Mouse (Mus musculus): Measurements from ENCODE around the gene Pdzd8.

The Pdzd8 gene

DNA sequence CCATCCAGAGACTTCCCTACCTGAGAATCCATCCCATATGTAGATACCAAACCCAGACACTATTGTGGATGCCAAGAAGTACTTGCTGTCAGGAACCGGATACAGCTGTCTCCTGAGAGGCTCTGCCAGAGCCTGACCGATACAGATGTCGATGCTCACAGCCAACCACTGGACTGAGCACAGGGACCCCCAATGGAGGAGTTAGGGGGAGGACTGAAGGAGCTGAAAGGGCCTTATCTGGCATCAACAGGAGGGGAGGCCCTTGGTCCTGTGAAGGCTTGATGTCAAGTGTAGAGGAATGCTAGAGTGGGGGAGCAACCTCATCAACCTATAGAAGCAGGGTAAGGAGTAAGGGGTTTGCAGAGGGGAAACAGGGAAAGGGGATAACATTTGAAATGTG, 7.2 kb upstream of the Pdzd8 start:
- no peak for DNase-seq (ENCODE audit: low spot score)

DNA sequence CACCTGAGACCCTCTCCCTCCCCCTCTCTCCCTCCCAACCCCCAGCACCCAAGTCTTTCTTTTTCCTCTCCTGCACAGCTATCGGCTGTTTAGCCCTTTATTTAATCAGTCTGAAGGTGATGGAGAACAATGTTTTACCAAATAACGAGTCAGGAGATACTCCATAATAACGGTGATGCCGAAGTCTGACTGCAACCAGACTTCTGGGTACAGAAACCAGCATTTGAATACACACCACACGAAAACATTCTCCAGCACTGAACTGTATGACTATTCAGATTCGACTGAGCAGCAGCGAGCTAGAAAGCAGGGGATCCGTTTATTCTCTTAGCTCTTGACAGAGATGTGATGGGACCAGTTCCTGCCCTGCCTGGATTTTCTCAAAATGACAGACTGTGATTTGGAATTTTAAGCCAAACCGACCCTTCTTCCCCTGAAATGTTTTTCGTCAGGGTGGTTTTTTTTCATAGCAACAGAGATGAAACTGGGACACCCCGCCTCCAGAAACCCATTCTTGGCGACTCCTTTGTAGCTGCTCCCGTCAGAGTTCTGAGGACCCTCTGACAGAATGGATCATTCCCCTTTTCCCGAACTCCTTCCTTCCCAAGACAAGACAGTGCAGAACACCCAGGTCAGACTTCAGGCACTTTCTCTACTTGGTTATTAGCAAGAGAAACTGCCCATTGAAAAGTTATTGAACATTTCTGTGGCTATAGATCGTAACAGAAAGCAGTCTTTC, 5.7 kb upstream of the Pdzd8 start:
- DNase-seq (ENCODE audit: low spot score), result no peak

DNA sequence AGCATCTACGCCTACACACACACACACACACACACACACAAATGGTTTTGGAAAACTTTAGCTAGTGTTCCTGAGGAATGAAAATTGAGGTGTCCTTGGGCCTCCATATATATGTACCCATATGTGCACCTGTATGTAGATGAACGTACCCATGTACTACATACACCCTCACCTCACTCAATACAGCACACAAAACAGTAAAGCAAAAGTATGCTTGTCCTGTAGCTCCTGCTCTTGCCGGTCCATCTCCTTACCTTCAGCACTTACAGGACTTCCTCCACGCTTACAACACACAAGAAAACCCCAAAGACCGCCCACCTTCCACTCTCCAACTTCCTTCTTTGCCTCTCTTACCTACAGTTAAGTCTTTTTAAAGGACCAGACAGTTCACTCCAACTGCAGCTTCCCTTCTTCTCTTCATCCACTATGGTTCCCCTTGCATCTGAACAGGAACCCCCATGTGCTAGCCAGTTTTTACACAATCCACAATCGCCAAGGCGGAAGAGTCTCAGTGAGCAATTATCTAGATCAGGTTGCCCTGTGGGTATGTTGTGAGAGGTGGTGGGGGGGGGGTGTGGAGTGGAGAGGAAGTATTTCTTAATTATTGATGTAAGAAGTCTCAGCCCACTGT, 4.8 kb upstream of the Pdzd8 start:
- DNase-seq (ENCODE audit: low spot score), result no peak

DNA sequence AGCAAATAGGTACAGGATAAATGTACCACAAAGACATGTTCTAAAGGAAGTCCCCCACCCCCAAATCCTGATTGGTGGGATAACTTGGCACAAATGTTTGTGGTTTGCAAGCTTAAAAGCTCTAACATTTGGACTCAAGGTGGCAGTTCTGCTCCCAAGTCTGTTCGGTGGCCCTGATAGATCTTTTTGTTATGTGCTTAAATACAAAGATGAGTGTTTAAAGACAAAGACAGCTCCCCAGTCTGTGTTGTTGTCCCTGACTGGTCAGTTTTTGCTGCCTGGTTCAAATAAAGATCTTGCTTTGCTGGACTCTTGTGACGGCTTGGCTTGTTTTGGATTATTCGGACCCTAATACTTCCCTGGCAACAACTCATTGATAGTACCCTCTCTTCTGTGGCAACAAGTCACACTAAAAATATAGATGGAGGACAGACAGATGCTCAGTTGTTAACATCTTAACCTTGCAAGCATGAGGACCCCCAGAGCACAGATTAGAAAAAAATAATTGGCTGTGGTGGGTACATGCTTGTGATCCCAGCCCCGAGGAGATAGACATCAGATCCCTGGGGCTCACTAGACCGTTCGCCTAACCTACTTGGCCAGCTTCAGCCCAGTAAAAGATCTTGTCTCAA, 3.9 kb upstream of the Pdzd8 start:
- no peak for DNase-seq (ENCODE audit: low spot score)

GRCm38 (mm10) chr19:59346325-59346724, 745 bp upstream of the Pdzd8 start:
- no peak for DNase-seq (ENCODE audit: low spot score)

DNA sequence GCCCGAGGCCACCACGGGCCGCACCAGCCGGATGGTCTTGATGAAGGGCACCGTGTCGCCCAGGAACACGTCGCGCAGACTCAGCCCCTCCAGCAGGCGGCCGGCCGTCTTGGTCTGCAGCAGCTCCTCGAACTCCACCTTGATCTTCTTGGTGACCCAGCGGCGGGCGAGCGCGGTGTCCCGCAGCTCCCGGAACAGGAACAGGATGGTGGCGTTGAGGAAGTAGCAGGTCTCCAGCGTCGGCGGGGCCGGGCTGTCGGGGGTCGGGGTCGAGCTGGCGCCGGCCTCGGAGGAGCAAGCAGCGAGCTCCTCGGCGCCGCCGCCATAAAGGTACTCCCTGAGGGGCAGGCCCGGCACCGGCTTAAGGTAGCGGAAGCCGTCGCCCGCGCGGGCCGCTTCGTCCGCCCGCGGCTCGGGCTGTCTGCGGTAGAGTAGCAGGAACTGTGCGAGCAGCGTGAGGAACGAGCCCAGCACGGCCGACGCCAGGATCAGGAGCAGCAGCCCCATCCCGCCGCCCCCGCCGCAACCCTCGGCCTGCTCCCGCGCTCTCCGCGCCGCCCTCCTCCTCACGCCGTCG, 411 bp downstream of the Pdzd8 start:
- peak; percentile 68 for DNase-seq (ENCODE audit: low spot score)

- DNase-seq (ENCODE audit: low spot score), result peak; percentile 46
These were observed 1.3 kb downstream of the Pdzd8 start for GRCm38 (mm10) chr19:59344304-59344711.

DNA sequence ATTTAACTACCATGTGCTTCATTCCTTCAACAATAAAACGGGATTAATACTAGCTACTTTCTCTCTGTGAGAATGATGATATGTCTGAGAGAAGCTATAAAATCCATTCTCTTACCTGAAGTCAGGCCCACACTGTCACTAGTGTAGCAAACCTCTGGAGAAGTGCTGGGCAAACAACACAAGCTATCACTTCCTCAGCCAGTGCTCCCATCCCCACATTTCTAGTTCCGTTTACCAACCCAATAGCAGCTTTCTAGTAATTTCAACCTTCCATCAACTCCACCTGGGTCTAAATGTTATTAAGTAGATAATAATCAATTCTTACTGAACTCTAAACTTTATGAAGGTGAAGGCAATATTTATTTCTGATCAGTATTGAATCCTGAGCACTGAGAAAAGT, 2.6 kb downstream of the Pdzd8 start:
- DNase-seq (ENCODE audit: low spot score), result no peak

GRCm38 (mm10) chr19:59339908-59340307, 5.7 kb downstream of the Pdzd8 start:
- DNase-seq (ENCODE audit: low spot score), result no peak

DNA sequence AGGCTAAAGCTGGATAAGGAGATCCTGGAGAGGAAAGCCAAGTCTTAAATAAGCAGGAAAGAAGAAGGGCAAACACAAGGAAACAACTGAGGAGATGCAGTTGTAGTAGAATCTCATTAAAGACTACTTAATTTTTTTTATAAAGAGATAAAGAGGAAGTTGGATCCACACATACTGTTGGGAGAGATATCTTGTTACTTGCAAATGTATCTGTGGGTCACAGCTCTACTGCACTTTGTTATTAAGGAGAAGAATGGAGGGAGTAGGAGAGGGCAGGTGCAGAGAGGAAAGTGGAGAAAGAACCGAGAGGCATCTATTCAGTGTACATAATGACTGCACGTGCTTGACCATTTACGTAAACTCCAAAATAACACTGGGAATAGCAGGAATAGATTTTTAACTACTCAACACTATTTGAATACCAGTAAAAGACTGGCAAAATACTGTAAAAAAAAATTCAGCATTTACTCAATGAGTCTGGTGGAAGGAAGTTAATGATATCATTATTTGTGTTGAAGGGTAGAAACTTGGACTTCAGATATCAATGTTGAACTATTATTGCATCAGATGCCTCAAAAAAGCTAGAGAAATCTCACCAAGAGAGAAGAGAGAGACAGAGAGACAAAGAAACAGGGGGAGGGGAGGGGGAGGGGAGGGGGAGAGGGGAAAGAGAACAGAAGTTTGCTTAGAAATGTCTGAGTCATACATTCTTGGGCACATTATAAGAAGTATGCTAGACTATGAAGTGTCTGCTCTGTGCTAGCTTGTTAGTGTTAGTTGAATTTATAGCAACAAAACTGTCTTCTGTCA, 7.5 kb downstream of the Pdzd8 start:
- DNase-seq (ENCODE audit: low spot score), result no peak

GRCm38 (mm10) chr19:59336655-59337054, 8.9 kb downstream of the Pdzd8 start:
- no peak for DNase-seq (ENCODE audit: low spot score)

DNA sequence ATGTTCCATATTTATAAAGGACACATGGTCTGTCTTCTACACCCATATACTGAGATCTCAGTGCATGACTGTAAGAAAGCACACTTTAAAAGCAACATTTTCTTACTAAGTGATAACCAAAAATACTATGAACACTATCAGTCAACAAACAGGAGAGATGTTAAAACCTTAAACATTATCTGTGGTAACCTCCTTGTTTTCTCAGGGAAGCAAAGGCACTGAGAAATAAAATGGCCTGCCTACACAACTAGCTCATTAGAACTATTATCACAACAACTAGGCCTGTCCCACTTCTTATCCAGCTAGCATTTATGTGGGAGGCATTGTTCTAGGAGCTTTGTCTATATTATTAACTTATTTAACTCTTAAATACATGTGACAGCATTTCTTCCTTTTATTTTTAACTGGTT, 14.8 kb downstream of the Pdzd8 start:
- no peak for DNase-seq (ENCODE audit: low spot score)

DNA sequence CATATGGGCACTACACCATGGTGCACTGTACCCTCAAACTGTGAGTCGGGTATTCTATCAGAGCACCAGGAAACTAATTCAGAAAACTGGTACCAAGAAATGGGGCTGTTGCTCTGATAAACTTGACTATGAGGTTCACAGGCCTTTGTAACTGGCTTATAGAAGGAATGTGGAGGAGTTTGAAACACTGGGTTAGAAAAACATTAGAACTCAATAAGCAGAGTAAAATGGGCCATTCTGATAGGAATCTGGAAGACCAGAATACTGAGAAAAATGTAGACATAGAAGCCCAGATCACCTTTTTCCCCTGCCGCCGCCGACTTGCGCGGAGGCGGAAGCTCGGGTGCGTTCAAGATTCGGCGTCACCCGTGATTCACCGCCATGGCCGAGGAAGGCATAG, 23.6 kb downstream of the Pdzd8 start, which contains the start of gene Rps12-ps3:
Gene Rps12-ps3 (plus strand): TSS at position 301 of the 400 bp plus-strand sequence.
- no peak for DNase-seq (ENCODE audit: low spot score)

DNA sequence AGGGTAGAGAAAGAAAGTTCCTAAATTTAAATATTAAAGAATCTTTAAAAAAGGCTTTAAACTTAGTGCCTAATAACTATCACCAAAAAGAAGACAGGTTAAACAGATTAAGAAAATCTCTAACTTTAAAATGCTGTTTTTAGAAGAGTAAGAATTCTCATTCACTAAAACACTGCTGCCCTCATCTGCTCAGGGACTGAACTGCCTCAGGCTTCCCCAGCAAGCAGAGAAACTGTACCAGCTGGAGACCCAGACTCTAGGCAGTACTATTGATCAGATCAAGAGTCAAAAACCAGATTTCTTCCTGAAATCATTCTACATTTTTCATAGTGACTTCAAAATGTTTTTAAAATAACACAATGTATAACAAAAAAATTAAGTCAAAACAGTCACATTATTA, 29.0 kb downstream of the Pdzd8 start:
- DNase-seq (ENCODE audit: low spot score), result no peak

- no peak for DNase-seq (ENCODE audit: low spot score)
These were observed 30.3 kb downstream of the Pdzd8 start for GRCm38 (mm10) chr19:59315308-59315707.

DNA sequence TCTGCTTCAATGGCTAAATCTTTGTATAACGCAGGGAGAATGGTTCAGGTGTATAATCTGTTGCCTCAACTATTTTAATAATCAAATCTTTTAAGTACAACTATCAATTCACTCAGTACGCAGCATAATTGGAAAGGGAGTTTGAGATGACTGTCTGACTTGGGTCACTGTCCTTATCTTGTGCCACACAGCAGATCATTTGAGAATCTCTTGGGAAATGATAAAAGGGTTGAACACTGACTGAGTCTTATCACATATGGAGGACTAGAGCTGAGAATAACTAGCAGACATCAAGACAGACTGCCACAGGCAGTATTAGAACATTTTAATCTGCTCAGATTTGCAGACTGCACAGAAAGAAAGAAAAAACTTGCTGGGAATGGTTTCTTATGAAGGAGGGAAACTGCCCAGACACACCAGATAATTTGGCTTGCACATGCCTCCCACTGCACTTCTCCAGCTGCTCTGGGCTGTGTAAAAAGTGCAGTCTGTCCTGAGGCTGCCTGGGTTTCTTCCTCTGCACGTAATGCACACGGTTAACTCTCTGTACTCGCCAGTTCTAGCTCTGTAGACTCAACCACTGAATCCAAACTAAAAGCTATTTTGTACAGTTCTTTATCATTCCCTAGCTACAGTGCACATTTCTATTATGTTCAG, 53.3 kb downstream of the Pdzd8 start:
- no peak for DNase-seq (ENCODE audit: low spot score)

- no peak for DNase-seq (ENCODE audit: low spot score)
These were observed 55.8 kb downstream of the Pdzd8 start for GRCm38 (mm10) chr19:59289811-59290210.

GRCm38 (mm10) chr19:59289042-59289441, 56.5 kb downstream of the Pdzd8 start:
- DNase-seq (ENCODE audit: low spot score), result no peak

DNA sequence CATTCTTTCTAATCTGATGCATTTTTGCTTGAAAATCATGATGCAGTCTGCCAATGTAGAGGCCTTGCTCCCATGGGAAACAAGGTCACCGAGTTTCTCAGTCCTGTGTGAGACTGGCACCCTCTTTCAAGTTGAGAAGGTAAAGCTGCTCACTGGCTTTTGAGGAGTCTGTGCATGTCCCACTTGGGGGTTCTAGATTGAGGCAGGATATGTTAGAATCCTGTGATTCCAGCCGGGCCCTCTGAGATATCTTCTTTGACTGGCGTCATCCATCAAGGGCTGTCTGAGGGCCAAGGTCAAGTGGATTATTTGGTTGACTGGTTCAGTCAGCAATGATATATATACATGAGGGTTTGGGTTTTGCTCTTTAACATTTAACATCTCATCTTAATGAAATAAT, 63.6 kb downstream of the Pdzd8 start:
- DNase-seq (ENCODE audit: low spot score), result no peak

- DNase-seq (ENCODE audit: low spot score), result no peak
These were observed 64.7 kb downstream of the Pdzd8 start for GRCm38 (mm10) chr19:59280841-59281240.

GRCm38 (mm10) chr19:59276354-59276753, 69.2 kb downstream of the Pdzd8 start:
- no peak for DNase-seq (ENCODE audit: low spot score)

DNA sequence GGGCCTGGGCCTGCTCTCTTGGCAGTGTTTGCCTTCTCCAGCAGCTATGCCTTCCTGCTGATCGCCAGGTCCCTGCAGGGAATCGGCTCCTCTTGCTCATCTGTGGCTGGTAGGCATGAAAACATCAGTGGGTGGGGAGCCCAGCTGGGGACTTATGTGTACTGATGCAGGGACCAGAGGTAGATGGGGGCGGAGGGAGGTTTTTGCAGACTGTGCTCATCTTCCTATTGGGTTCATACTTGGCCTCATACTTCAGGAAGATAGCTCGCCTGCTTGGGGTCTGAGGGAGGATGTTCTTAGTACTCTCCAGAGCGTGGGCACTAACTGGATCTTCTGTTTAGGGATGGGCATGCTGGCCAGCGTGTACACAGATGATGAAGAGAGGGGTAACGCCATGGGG, 72.4 kb downstream of the Pdzd8 start:
- no peak for DNase-seq (ENCODE audit: low spot score)

Data from spleen, adult 12 weeks (tissue).